Mouse (Mus musculus) liver, adult (tissue): Measurements from ENCODE around the gene Sgca.

Experiments
- GATA4 ChIP-seq: IDR thresholded peaks from 2 replicates; pipeline ENCODE4 v1.6.1; 2014; ENCODE audit warnings: mild to moderate bottlenecking, low read length; ENCODE audit not compliant: insufficient replicate concordance

Gene Sgca

DNA sequence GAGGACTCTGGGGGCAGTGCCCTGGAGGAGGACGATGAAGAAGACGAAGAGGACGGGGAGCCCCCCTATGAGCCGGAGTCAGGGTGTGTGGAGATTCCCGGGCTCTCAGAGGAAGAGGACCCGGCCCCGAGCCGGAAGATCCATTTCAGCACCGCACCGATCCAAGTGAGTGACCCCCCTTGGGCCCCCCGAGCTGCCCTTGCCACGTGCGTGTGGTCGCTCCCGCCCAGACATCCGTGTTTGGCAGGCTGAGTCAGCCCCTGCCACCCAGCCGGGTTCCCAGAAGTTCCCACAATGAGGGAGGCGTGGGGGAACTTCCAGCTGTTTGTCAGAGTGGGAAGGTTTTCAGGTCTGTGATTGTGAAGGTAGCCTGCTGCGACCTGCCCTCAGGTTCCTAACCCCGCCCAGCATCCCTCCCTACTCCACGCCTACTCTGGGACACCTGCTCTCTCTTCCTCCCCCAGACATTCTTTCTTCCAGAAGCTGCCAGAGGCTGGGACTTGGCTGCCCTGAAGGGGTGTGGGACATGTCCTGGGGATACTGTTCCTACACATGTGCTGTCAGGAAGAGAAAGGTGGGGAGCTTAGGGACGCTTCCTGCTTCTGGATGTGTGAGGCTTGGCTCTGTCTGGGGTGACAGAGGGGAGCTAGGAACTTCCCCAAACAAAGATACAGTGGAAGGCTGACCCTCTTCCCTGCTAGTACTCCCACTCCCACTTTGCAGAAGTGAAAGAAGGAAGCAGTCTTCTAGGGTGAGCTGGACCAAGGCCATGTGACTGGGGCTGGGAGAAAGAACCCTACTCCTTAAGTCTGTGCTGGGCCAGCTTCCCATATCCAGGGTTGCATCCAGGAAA, 16.9 kb upstream of the Sgca start:
- TF ChIP-seq GATA4, result no peak

GRCm38 (mm10) chr11:94992480-94992753, 16.3 kb upstream of the Sgca start:
- TF ChIP-seq GATA4, result no peak

GRCm38 (mm10) chr11:94991641-94992479, 15.7 kb upstream of the Sgca start:
- TF ChIP-seq GATA4, result no peak

GRCm38 (mm10) chr11:94990749-94991577, 14.8 kb upstream of the Sgca start, which contains the start of gene Ppp1r9b:
Gene Ppp1r9b (plus strand): TSS chr11:94991035.
- TF ChIP-seq GATA4, result no peak; the same call in 1 of the 2 replicates

DNA sequence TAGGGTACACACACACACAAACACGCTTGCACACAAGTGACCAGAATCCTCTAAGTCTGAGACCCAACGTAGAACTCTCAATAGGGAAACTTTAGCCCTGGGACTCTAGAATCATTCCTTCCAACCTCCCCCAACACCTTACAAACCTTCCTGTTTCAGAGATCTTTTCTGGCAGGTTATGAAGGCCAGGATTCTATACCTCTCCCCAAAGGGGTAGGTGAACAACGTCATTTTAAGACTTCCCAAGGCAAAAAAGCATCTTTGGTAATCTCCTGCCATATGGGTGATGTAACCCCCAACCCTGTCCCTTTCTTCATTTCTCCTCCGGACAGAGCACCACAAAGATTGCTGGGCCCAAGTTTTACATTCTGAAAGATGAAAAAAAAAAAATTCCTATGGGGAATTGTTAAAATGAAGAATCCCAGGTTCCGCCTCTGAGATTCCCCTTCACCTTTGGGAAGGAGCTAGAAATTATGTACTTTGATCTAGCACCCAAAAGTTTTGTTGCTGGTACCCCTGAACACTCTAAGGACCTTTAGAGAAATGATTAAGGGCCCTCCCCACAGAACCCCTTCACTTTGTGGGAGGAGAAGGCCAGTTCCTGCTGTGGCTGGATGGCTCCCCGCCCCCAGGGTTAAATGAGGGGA, 14.1 kb upstream of the Sgca start:
- no peak for TF ChIP-seq GATA4

GRCm38 (mm10) chr11:94989562-94990017, 13.5 kb upstream of the Sgca start:
- TF ChIP-seq GATA4, result peak; percentile 13; the same call in 1 of the 2 replicates

DNA sequence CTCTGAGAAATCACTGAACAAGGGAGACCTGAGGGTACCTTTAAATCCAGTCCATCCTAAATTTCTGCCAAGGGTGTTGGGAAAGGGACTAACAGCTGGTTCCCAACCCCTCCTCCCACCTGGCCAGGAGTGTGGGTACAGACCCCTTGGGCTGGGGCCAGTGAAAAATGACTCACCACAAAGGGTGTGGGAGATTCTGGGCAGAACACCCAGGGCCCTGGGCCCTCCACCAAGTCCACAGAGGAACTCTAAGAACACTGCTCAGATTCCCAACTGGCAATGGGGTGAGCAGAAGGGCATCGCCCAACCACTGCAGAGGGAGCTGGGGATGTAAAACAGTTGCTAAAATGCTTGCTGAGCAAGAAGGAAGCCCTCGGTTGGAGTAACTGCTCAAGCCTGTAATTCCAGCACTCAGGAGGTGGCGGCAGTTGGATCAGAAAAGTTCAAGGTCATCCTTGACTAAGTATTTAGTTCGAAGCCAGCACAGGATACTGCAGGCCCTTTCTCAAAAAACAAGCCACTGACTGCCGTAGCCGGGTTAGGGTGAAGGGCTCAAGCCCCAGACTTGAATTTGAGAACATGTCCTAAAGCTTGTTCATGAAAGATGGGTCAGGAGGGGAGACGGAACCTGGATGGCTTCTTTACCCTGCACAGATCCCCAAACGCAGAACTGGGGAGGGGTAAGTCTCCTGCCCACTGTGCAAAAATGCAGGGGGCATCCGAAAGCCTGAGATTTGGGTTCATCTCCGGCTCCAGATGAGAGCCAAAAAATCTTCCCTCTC, 12.8 kb upstream of the Sgca start:
- TF ChIP-seq GATA4, result no peak

GRCm38 (mm10) chr11:94987851-94988250, 11.7 kb upstream of the Sgca start:
- TF ChIP-seq GATA4, result no peak

DNA sequence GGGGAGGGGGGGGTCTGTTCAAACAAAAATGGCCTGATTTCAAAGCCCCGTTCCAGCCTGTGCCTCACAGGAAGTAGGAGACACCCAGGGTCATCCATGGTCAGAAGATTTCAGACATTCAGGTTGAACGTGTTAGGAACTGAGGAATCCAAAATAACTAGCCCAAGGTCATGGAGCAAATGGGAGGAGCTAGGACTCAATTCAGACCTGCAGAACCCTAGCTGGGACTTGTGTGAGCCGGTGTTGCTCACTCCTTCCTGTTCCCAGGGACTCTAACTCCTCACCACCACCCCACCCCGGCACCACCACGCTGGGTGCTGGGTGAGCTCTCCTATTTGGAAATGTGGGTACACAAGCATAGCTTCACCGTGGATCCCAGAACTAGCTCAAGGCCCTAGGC, 11.2 kb upstream of the Sgca start:
- no peak for TF ChIP-seq GATA4

DNA sequence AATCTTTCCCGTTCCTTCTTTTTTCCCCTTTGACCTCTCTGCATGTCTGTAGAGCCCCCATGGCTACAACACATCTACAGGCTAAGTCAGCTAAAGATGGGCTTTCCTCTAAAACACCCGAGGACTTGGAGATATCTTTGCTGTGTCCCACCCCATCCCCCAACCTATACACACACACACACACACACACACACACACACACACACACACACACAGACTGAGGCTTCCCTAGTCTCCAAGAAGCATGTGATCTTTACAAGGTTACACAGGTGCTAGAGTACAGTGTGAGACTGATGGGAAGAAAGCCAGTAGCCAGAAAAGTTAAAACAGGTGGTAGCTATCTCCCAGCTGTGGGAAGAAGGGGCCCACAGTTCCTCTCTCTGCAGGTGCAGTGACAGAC, 10.3 kb upstream of the Sgca start:
- TF ChIP-seq GATA4, result no peak

GRCm38 (mm10) chr11:94985822-94986221, 9.7 kb upstream of the Sgca start:
- no peak for TF ChIP-seq GATA4

- no peak for TF ChIP-seq GATA4
Observed at GRCm38 (mm10) chr11:94985140-94985539, 9.0 kb upstream of the Sgca start.

DNA sequence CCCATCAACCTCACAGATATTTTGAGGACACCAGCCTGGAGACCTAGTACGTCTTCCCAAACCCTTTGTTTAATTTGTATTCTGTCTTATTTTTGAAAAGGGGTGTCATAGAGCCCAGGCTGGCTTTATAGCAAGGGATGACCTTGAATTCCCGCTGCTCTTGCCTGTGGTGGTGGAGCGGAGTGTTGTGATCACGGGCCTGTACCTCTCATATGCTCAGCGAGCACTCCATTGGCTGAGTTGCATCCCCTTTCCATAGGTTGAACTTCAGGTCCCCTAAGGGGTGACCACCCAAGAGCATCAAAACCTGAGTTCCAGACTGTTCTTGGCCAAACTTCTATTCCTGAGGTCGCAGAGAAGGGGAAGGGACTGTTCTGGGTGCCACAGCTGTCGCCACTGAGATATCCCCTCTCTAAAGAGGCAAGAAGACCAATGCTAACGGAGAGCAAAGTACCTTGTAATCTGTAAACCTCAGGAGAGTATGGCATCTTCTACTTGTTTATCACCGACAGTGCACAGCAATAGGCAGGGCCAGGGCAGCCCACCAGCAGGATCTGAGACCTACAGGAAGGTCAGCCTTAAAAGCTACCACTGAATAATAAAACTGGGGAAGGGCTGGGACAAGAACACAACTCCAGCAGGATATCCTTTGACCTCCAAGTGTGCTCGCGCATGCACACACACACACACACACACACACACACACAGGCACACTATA, 3.5 kb upstream of the Sgca start:
- no peak for TF ChIP-seq GATA4
